Mouse (Mus musculus) adrenal gland, adult 2 months (tissue): ENCODE results near the gene Macrod2. TPM values are rescaled to one million over a fixed set of nuclear protein-coding genes. Genes with fewer than 3 reads are reported as not detected.

Experiments used
- DNase-seq: peaks from one replicate; pipeline ENCODE4 v3.0.0; 2021
- polyA plus RNA-seq: library from polyadenylated mRNA; depleted of rRNA; stranded (reverse); fragments of >200 nt; gene quantifications from 2 replicates; pipeline ENCODE4 v1.2.3, GENCODE M21; 2012
- total RNA-seq, 2 experiments: library from RNA; stranded (reverse); gene quantifications; 2 replicates each; pipeline ENCODE4 v1.2.3; 2021

Gene Macrod2
- total and polyA plus RNA-seq, 3 experiments: 8.1 to 8.4 (median 8.3) TPM

- DNase-seq: no peak
Measured at GRCm38 (mm10) chr2:141490518-141490917, 1095.4 kb downstream of the Macrod2 start.

- DNase-seq: no peak
Measured at GRCm38 (mm10) chr2:141505451-141505850, 1110.3 kb downstream of the Macrod2 start.

- DNase-seq: no peak
Measured at GRCm38 (mm10) chr2:141507929-141508897, 1113.1 kb downstream of the Macrod2 start.

GRCm38 (mm10) chr2:141514976-141515375 is 1119.9 kb downstream of the Macrod2 start:
- no peak for DNase-seq

- DNase-seq: no peak
Measured at GRCm38 (mm10) chr2:141522081-141522480, 1127.0 kb downstream of the Macrod2 start.

GRCm38 (mm10) chr2:141545877-141546276 is 1150.8 kb downstream of the Macrod2 start:
- no peak for DNase-seq

- DNase-seq: no peak
Measured at GRCm38 (mm10) chr2:141551701-141552100, 1156.6 kb downstream of the Macrod2 start.

GRCm38 (mm10) chr2:141556747-141557146 is 1161.6 kb downstream of the Macrod2 start:
- no peak for DNase-seq

GRCm38 (mm10) chr2:141558242-141558827 is 1163.2 kb downstream of the Macrod2 start:
- DNase-seq: no peak

- DNase-seq: no peak
Measured at GRCm38 (mm10) chr2:141565986-141566385, 1170.9 kb downstream of the Macrod2 start.

- DNase-seq: no peak
Measured at GRCm38 (mm10) chr2:141571360-141571759, 1176.3 kb downstream of the Macrod2 start.

- no peak for DNase-seq
Measured at GRCm38 (mm10) chr2:141578206-141578605, 1183.1 kb downstream of the Macrod2 start.

- DNase-seq: no peak
Measured at GRCm38 (mm10) chr2:141582431-141582830, 1187.3 kb downstream of the Macrod2 start.

GRCm38 (mm10) chr2:141582933-141583332 is 1187.8 kb downstream of the Macrod2 start:
- no peak for DNase-seq

GRCm38 (mm10) chr2:141587290-141587689 is 1192.2 kb downstream of the Macrod2 start:
- peak; percentile 25 for DNase-seq

GRCm38 (mm10) chr2:141591326-141591725 is 1196.2 kb downstream of the Macrod2 start:
- DNase-seq: no peak

- DNase-seq: no peak
Measured at GRCm38 (mm10) chr2:141594811-141595210, 1199.7 kb downstream of the Macrod2 start.

GRCm38 (mm10) chr2:141617721-141618120 is 1222.6 kb downstream of the Macrod2 start:
- no peak for DNase-seq

- no peak for DNase-seq
Measured at GRCm38 (mm10) chr2:141618257-141618656, 1223.1 kb downstream of the Macrod2 start.

GRCm38 (mm10) chr2:141664051-141664450 is 1268.9 kb downstream of the Macrod2 start:
- DNase-seq: peak; percentile 19

GRCm38 (mm10) chr2:141672814-141673213 is 1277.7 kb downstream of the Macrod2 start:
- DNase-seq: no peak

- no peak for DNase-seq
Measured at GRCm38 (mm10) chr2:141673405-141673804, 1278.3 kb downstream of the Macrod2 start.

- no peak for DNase-seq
Measured at GRCm38 (mm10) chr2:141697541-141697940, 1302.4 kb downstream of the Macrod2 start.
